Mouse (Mus musculus): ENCODE data around the gene Cblc. TPM values are rescaled to one million over a fixed set of nuclear protein-coding genes. Genes with fewer than 3 reads are reported as not detected.

The Cblc gene
- polyA plus RNA-seq, 1 experiment from 2014 or later = 0.75 TPM

GRCm38 (mm10) chr7:19782645-19783044, 14.0 kb downstream of the Cblc start:
- no peaks in the 10 kb centered on the region for H3K36me3 ChIP-seq (ENCODE audit: control insufficient read depth, insufficient read depth, low read length)
- H3K4me2 ChIP-seq (ENCODE audit: low read depth, severe bottlenecking) = no peak overlapping the region
- H3K9me3 ChIP-seq (ENCODE audit: control insufficient read depth, low read length) = no peaks in the 10 kb centered on the region
- H3K4me3 ChIP-seq (ENCODE audit: low read depth, low read length) = no peak overlapping the region
- H3K27ac ChIP-seq (replicated peaks; ENCODE audit: low read depth, low read length) = no peak overlapping the region
- H3K27me3 ChIP-seq (ENCODE audit: control insufficient read depth, insufficient read depth, low read length) = no peaks in the 10 kb centered on the region
- no peak overlapping the region for H3K9ac ChIP-seq (ENCODE audit: low read length)
- 92% methylated on average over 4 of the region's 4 CpGs for WGBS
- H3K4me1 ChIP-seq (ENCODE audit: control insufficient read depth, insufficient read depth, low read length) = no peaks in the 10 kb centered on the region
- no peak for ATAC-seq (ENCODE audit: insufficient number of reproducible peaks, low FRiP score, low TSS enrichment, low read depth)
- peak; percentile 39 for DNase-seq (ENCODE audit: low spot score)

GRCm38 (mm10) chr7:19781741-19782140, 14.9 kb downstream of the Cblc start:
- Histone ChIP-seq H3K4me1 (ENCODE audit: control insufficient read depth, insufficient read depth, low read length) (no peaks in the 10 kb centered on the region), H3K9ac (ENCODE audit: low read length) (no peak overlapping the region), H3K36me3 (ENCODE audit: control insufficient read depth, insufficient read depth, low read length) (no peaks in the 10 kb centered on the region), H3K27me3 (ENCODE audit: control insufficient read depth, insufficient read depth, low read length) (no peaks in the 10 kb centered on the region), H3K9me3 (ENCODE audit: control insufficient read depth, low read length) (no peaks in the 10 kb centered on the region), H3K4me3 (ENCODE audit: low read depth, low read length) (no peak overlapping the region), H3K27ac (replicated peaks; ENCODE audit: low read depth, low read length) (no peak overlapping the region), H3K4me2 (ENCODE audit: low read depth, severe bottlenecking) (no peak overlapping the region)
- ATAC-seq (ENCODE audit: insufficient number of reproducible peaks, low FRiP score, low TSS enrichment, low read depth) (no peak), DNase-seq (ENCODE audit: low spot score) (no peak)
- 90% methylated on average over 7 of the region's 7 CpGs for WGBS

GRCm38 (mm10) chr7:19779903-19780302, 16.7 kb downstream of the Cblc start:
- H3K4me2 ChIP-seq (ENCODE audit: low read depth, severe bottlenecking) = no peak overlapping the region
- H3K27me3 ChIP-seq (ENCODE audit: control insufficient read depth, insufficient read depth, low read length) = no peaks in the 10 kb centered on the region
- H3K4me3 ChIP-seq (ENCODE audit: low read depth, low read length) = no peak overlapping the region
- no peak overlapping the region for H3K27ac ChIP-seq (replicated peaks; ENCODE audit: low read depth, low read length)
- DNase-seq (ENCODE audit: low spot score) = no peak
- ATAC-seq (ENCODE audit: insufficient number of reproducible peaks, low FRiP score, low TSS enrichment, low read depth) = no peak
- H3K9me3 ChIP-seq (ENCODE audit: control insufficient read depth, low read length) = no peaks in the 10 kb centered on the region
- no peaks in the 10 kb centered on the region for H3K4me1 ChIP-seq (ENCODE audit: control insufficient read depth, insufficient read depth, low read length)
- H3K9ac ChIP-seq (ENCODE audit: low read length) = no peak overlapping the region
- no peaks in the 10 kb centered on the region for H3K36me3 ChIP-seq (ENCODE audit: control insufficient read depth, insufficient read depth, low read length)
- 83% methylated on average over 4 of the region's 4 CpGs for WGBS

GRCm38 (mm10) chr7:19778645-19779044, 18.0 kb downstream of the Cblc start:
- Histone ChIP-seq H3K9me3 (ENCODE audit: control insufficient read depth, low read length) (no peaks in the 10 kb centered on the region), H3K4me1 (ENCODE audit: control insufficient read depth, insufficient read depth, low read length) (no peaks in the 10 kb centered on the region), H3K27ac (replicated peaks; ENCODE audit: low read depth, low read length) (no peak overlapping the region), H3K9ac (ENCODE audit: low read length) (no peak overlapping the region), H3K36me3 (ENCODE audit: control insufficient read depth, insufficient read depth, low read length) (no peaks in the 10 kb centered on the region), H3K27me3 (ENCODE audit: control insufficient read depth, insufficient read depth, low read length) (no peaks in the 10 kb centered on the region), H3K4me3 (ENCODE audit: low read depth, low read length) (no peak overlapping the region), H3K4me2 (ENCODE audit: low read depth, severe bottlenecking) (no peak overlapping the region)
- 83% methylated on average over 8 of the region's 8 CpGs for WGBS
- no peak for ATAC-seq (ENCODE audit: insufficient number of reproducible peaks, low FRiP score, low TSS enrichment, low read depth)
- DNase-seq (ENCODE audit: low spot score) = no peak

GRCm38 (mm10) chr7:19777049-19777723, 19.4 kb downstream of the Cblc start:
- no peak overlapping the region for H3K27ac ChIP-seq (replicated peaks; ENCODE audit: low read depth, low read length)
- no peaks in the 10 kb centered on the region for H3K27me3 ChIP-seq (ENCODE audit: control insufficient read depth, insufficient read depth, low read length)
- H3K4me2 ChIP-seq (ENCODE audit: low read depth, severe bottlenecking) = no peak overlapping the region
- no peak for DNase-seq (ENCODE audit: low spot score)
- WGBS = 87% methylated on average over 11 of the region's 11 CpGs
- no peak for ATAC-seq (ENCODE audit: insufficient number of reproducible peaks, low FRiP score, low TSS enrichment, low read depth)
- H3K4me3 ChIP-seq (ENCODE audit: low read depth, low read length) = no peak overlapping the region
- no peaks in the 10 kb centered on the region for H3K4me1 ChIP-seq (ENCODE audit: control insufficient read depth, insufficient read depth, low read length)
- no peaks in the 10 kb centered on the region for H3K36me3 ChIP-seq (ENCODE audit: control insufficient read depth, insufficient read depth, low read length)
- H3K9me3 ChIP-seq (ENCODE audit: control insufficient read depth, low read length) = no peaks in the 10 kb centered on the region
- H3K9ac ChIP-seq (ENCODE audit: low read length) = no peak overlapping the region

- Histone ChIP-seq H3K4me1 (ENCODE audit: control insufficient read depth, insufficient read depth, low read length) (peaks cover 18% of the 10 kb centered on the region), H3K4me3 (ENCODE audit: low read depth, low read length) (no peak overlapping the region), H3K27me3 (ENCODE audit: control insufficient read depth, insufficient read depth, low read length) (no peaks in the 10 kb centered on the region), H3K27ac (replicated peaks; ENCODE audit: low read depth, low read length) (no peak overlapping the region), H3K4me2 (ENCODE audit: low read depth, severe bottlenecking) (no peak overlapping the region), H3K9ac (ENCODE audit: low read length) (no peak overlapping the region), H3K36me3 (ENCODE audit: control insufficient read depth, insufficient read depth, low read length) (no peaks in the 10 kb centered on the region), H3K9me3 (ENCODE audit: control insufficient read depth, low read length) (no peaks in the 10 kb centered on the region)
- 34% methylated on average over 4 of the region's 4 CpGs for WGBS
- ATAC-seq (ENCODE audit: insufficient number of reproducible peaks, low FRiP score, low TSS enrichment, low read depth) (no peak), DNase-seq (ENCODE audit: low spot score) (no peak)
These were observed 24.9 kb downstream of the Cblc start for GRCm38 (mm10) chr7:19771682-19772081.

GRCm38 (mm10) chr7:19770984-19771391, 25.6 kb downstream of the Cblc start, which contains the start of gene Bcam:
Gene Bcam (minus strand): TSS chr7:19771016.
- Histone ChIP-seq H3K27ac (replicated peaks; ENCODE audit: low read depth, low read length) (no peak within 1 kb of the TSS), H3K36me3 (ENCODE audit: control insufficient read depth, insufficient read depth, low read length) (no peaks in the 10 kb centered on the region), H3K9me3 (ENCODE audit: control insufficient read depth, low read length) (no peaks in the 10 kb centered on the region), H3K27me3 (ENCODE audit: control insufficient read depth, insufficient read depth, low read length) (no peaks in the 10 kb centered on the region), H3K4me2 (ENCODE audit: low read depth, severe bottlenecking) (peak within 1 kb of the TSS; percentile 87), H3K9ac (ENCODE audit: low read length) (peak within 1 kb of the TSS; percentile 56), H3K4me3 (ENCODE audit: low read depth, low read length) (peak within 1 kb of the TSS; percentile 43), H3K4me1 (ENCODE audit: control insufficient read depth, insufficient read depth, low read length) (peaks cover 18% of the 10 kb centered on the region)
- under 1% methylated on average over 9 of the region's 9 CpGs for WGBS
- DNase-seq (ENCODE audit: low spot score) (peak; percentile 68), ATAC-seq (ENCODE audit: insufficient number of reproducible peaks, low FRiP score, low TSS enrichment, low read depth) (peak; percentile 48; the same call in 1 of the 2 replicates)

GRCm38 (mm10) chr7:19770375-19770754, 26.2 kb downstream of the Cblc start:
- H3K9ac ChIP-seq (ENCODE audit: low read length) = peak overlapping the region; percentile 56
- peak overlapping the region; percentile 87 for H3K4me2 ChIP-seq (ENCODE audit: low read depth, severe bottlenecking)
- H3K27me3 ChIP-seq (ENCODE audit: control insufficient read depth, insufficient read depth, low read length) = no peaks in the 10 kb centered on the region
- WGBS = 1% methylated on average over 28 of the region's 28 CpGs
- H3K9me3 ChIP-seq (ENCODE audit: control insufficient read depth, low read length) = no peaks in the 10 kb centered on the region
- ATAC-seq (ENCODE audit: insufficient number of reproducible peaks, low FRiP score, low TSS enrichment, low read depth) = peak; percentile 66
- H3K27ac ChIP-seq (replicated peaks; ENCODE audit: low read depth, low read length) = no peak overlapping the region
- no peaks in the 10 kb centered on the region for H3K36me3 ChIP-seq (ENCODE audit: control insufficient read depth, insufficient read depth, low read length)
- peak; percentile 91 for DNase-seq (ENCODE audit: low spot score)
- peaks cover 18% of the 10 kb centered on the region for H3K4me1 ChIP-seq (ENCODE audit: control insufficient read depth, insufficient read depth, low read length)
- peak overlapping the region; percentile 43 for H3K4me3 ChIP-seq (ENCODE audit: low read depth, low read length)

All from limb, embryonic 11.5 days (tissue).